Mouse (Mus musculus) CD4-positive, CD25-positive, alpha-beta regulatory T cell, adult 2 months (primary cell): ENCODE data around the gene Cd300lf.

Experiments
- DNase-seq: peaks from one replicate; pipeline ENCODE4 v3.0.0-alpha.2; 2012; ENCODE audit warnings: low read depth, low spot score

The Cd300lf gene

GRCm38 (mm10) chr11:115133800-115134199 lies at the start of gene Cd300lf:
Gene Cd300lf (minus strand): TSS chr11:115133992.
- DNase-seq: peak; percentile 32

GRCm38 (mm10) chr11:115181913-115182638 lies 48.3 kb upstream of the Cd300lf start:
- DNase-seq: peak; percentile 92

GRCm38 (mm10) chr11:115179881-115180280 lies 46.1 kb upstream of the Cd300lf start:
- no peak for DNase-seq

GRCm38 (mm10) chr11:115179191-115179590 lies 45.4 kb upstream of the Cd300lf start:
- no peak for DNase-seq

- DNase-seq: no peak
Observed at GRCm38 (mm10) chr11:115178766-115179165, 45.0 kb upstream of the Cd300lf start.

- no peak for DNase-seq
Observed at GRCm38 (mm10) chr11:115177559-115178195, 43.9 kb upstream of the Cd300lf start.

GRCm38 (mm10) chr11:115176399-115177190 lies 42.8 kb upstream of the Cd300lf start:
- no peak for DNase-seq

GRCm38 (mm10) chr11:115173549-115174339 lies 40.0 kb upstream of the Cd300lf start:
- peak; percentile 80 for DNase-seq

- DNase-seq: peak; percentile 56
Observed at GRCm38 (mm10) chr11:115172825-115173287, 39.1 kb upstream of the Cd300lf start.

- no peak for DNase-seq
Observed at GRCm38 (mm10) chr11:115171125-115171524, 37.3 kb upstream of the Cd300lf start.

GRCm38 (mm10) chr11:115169430-115169829 lies 35.6 kb upstream of the Cd300lf start:
- no peak for DNase-seq

GRCm38 (mm10) chr11:115167631-115168249 lies 33.9 kb upstream of the Cd300lf start:
- peak; percentile 40 for DNase-seq

GRCm38 (mm10) chr11:115166776-115167175 lies 33.0 kb upstream of the Cd300lf start:
- DNase-seq: no peak

- no peak for DNase-seq
Observed at GRCm38 (mm10) chr11:115164976-115165374, 31.2 kb upstream of the Cd300lf start.

GRCm38 (mm10) chr11:115164341-115164975 lies 30.7 kb upstream of the Cd300lf start:
- DNase-seq: peak; percentile 64

GRCm38 (mm10) chr11:115163568-115164150 lies 29.9 kb upstream of the Cd300lf start:
- peak; percentile 79 for DNase-seq

GRCm38 (mm10) chr11:115162832-115163480 lies 29.2 kb upstream of the Cd300lf start, which contains the start of gene Slc9a3r1:
Gene Slc9a3r1 (plus strand): TSS chr11:115163341.
- peak; percentile 100 for DNase-seq

GRCm38 (mm10) chr11:115162205-115162601 lies 28.4 kb upstream of the Cd300lf start:
- DNase-seq: peak; percentile 21

GRCm38 (mm10) chr11:115161578-115162204 lies 27.9 kb upstream of the Cd300lf start:
- peak; percentile 64 for DNase-seq
